Mouse (Mus musculus) embryonic facial prominence, embryonic 15.5 days (tissue): ENCODE measurements around the gene Arsb. TPM values are rescaled to one million over a fixed set of nuclear protein-coding genes. Genes with fewer than 3 reads are reported as not detected.
"Not testable (repeated sequence)": the region's sequence is repeated elsewhere in the genome, so short reads cannot be mapped to it uniquely, and the experiment has no call there.

Source experiments
- ATAC-seq: fragments of 200-750 bp; cut with Nextera tagmentation; 2 replicates; pipeline ENCODE4 v1.8.0; 2017; ENCODE audit warnings: low read depth, moderate TSS enrichment; ENCODE audit not compliant: insufficient number of reproducible peaks, low FRiP score, low TSS enrichment
- H3K27ac ChIP-seq: fragments of 300-500 bp; sonication (generic); replicated peaks from 2 replicates; pipeline ENCODE4 v1.5.1; 2015; ENCODE audit warnings: mild to moderate bottlenecking, inconsistent platforms
- H3K27me3 ChIP-seq: fragments of 300-500 bp; sonication (generic); 2 replicates; pipeline ENCODE4 v1.6.1; 2015; ENCODE audit warnings: inconsistent platforms
- H3K36me3 ChIP-seq: fragments of 300-500 bp; sonication (generic); 2 replicates; pipeline ENCODE4 v1.6.1; 2015; ENCODE audit warnings: mild to moderate bottlenecking, inconsistent platforms
- H3K4me1 ChIP-seq: fragments of 300-500 bp; sonication (generic); 2 replicates; pipeline ENCODE4 v1.6.1; 2015; ENCODE audit warnings: inconsistent platforms
- H3K4me2 ChIP-seq: fragments of 300-500 bp; sonication (generic); replicated peaks from 2 replicates; pipeline ENCODE4 v1.6.1; 2015; ENCODE audit warnings: mild to moderate bottlenecking, inconsistent platforms
- H3K4me3 ChIP-seq: fragments of 300-500 bp; sonication (generic); replicated peaks from 2 replicates; pipeline ENCODE4 v1.5.1; 2015; ENCODE audit warnings: mild to moderate bottlenecking, inconsistent platforms
- H3K9ac ChIP-seq: fragments of 300-500 bp; sonication (generic); 2 replicates; pipeline ENCODE4 v1.6.1; 2015; ENCODE audit warnings: inconsistent platforms
- H3K9me3 ChIP-seq: fragments of 300-500 bp; sonication (generic); replicated peaks from 2 replicates; pipeline ENCODE4 v1.6.1; 2016; ENCODE audit warnings: inconsistent platforms
- WGBS: fragments of 180-500 bp; shearing (Covaris S2); methylation state at CpG from one replicate; pipeline ENCODE4 v1.1.7; 2015; 5-methylcytosine and 5-hydroxymethylcytosine counted together
- polyA plus RNA-seq: library from polyadenylated mRNA; unstranded; fragments of >200 nt; fragmentation: Nextera tagmentation; extraction: Ambion mirVana; gene quantifications from 2 replicates; pipeline ENCODE4 v1.2.1, GENCODE M21; 2015

The Arsb gene
- polyA plus RNA-seq, 1 experiment from 2014 or later, result 21.5 TPM

GRCm38 (mm10) chr13:93792945-93793642 lies 21.7 kb downstream of the Arsb start:
- no peak for ATAC-seq
- no peaks in the 10 kb centered on the region for H3K36me3 ChIP-seq
- H3K27ac ChIP-seq, result no peak overlapping the region
- no peak overlapping the region for H3K4me2 ChIP-seq
- H3K27me3 ChIP-seq, result no peaks in the 10 kb centered on the region
- no peak overlapping the region for H3K9ac ChIP-seq
- H3K4me1 ChIP-seq, result peaks cover 3% of the 10 kb centered on the region; the same call in 1 of the 2 replicates
- no peak overlapping the region for H3K4me3 ChIP-seq
- H3K9me3 ChIP-seq, result 0 out of 2 replicates have a peak, but pooled peaks cover 2% of the 10 kb centered on the region
- 36% methylated on average over 11 of the region's 11 CpGs for WGBS

GRCm38 (mm10) chr13:93793643-93794182 lies 22.3 kb downstream of the Arsb start:
- Histone ChIP-seq H3K4me2 (no peak overlapping the region), H3K9ac (no peak overlapping the region), H3K36me3 (no peaks in the 10 kb centered on the region), H3K27me3 (no peaks in the 10 kb centered on the region), H3K4me1 (peaks cover 3% of the 10 kb centered on the region; the same call in 1 of the 2 replicates), H3K27ac (no peak overlapping the region), H3K4me3 (no peak overlapping the region), H3K9me3 (0 out of 2 replicates have a peak, but pooled peaks cover 2% of the 10 kb centered on the region)
- 75% methylated on average over 10 of the region's 10 CpGs for WGBS
- ATAC-seq, result no peak

- Histone ChIP-seq H3K36me3 (no peaks in the 10 kb centered on the region), H3K9me3 (0 out of 2 replicates have a peak, but pooled peaks cover 2% of the 10 kb centered on the region), H3K4me1 (peaks cover 3% of the 10 kb centered on the region; the same call in 1 of the 2 replicates), H3K4me3 (no peak overlapping the region), H3K4me2 (no peak overlapping the region), H3K9ac (no peak overlapping the region), H3K27me3 (no peaks in the 10 kb centered on the region), H3K27ac (no peak overlapping the region)
- 73% methylated on average over 5 of the region's 5 CpGs for WGBS
- ATAC-seq, result no peak
Measured at GRCm38 (mm10) chr13:93797011-93797600, 25.7 kb downstream of the Arsb start.

- WGBS, result 91% methylated on average over 2 of the region's 2 CpGs
- not testable (repeated sequence) for H3K27ac ChIP-seq, H3K9ac ChIP-seq, H3K4me2 ChIP-seq, H3K36me3 ChIP-seq, ATAC-seq, H3K9me3 ChIP-seq, H3K4me3 ChIP-seq, H3K27me3 ChIP-seq, H3K4me1 ChIP-seq
Measured at GRCm38 (mm10) chr13:93810311-93810710, 38.9 kb downstream of the Arsb start.

GRCm38 (mm10) chr13:93814081-93814480 lies 42.7 kb downstream of the Arsb start:
- no peaks in the 10 kb centered on the region for H3K9me3 ChIP-seq
- H3K27ac ChIP-seq, result no peak overlapping the region
- H3K4me1 ChIP-seq, result no peaks in the 10 kb centered on the region; the same call in 1 of the 2 replicates
- H3K36me3 ChIP-seq, result no peaks in the 10 kb centered on the region
- no peak overlapping the region for H3K4me2 ChIP-seq
- ATAC-seq, result no peak
- WGBS, result 95% methylated on average over 6 of the region's 6 CpGs
- H3K27me3 ChIP-seq, result no peaks in the 10 kb centered on the region
- no peak overlapping the region for H3K9ac ChIP-seq
- no peak overlapping the region for H3K4me3 ChIP-seq

GRCm38 (mm10) chr13:93814676-93815075 lies 43.2 kb downstream of the Arsb start:
- WGBS, result 90% methylated on average over 12 of the region's 12 CpGs
- no peak overlapping the region for H3K27ac ChIP-seq
- ATAC-seq, result no peak
- H3K36me3 ChIP-seq, result no peaks in the 10 kb centered on the region
- H3K9ac ChIP-seq, result no peak overlapping the region
- H3K27me3 ChIP-seq, result no peaks in the 10 kb centered on the region
- no peaks in the 10 kb centered on the region for H3K9me3 ChIP-seq
- H3K4me3 ChIP-seq, result no peak overlapping the region
- H3K4me1 ChIP-seq, result no peaks in the 10 kb centered on the region; the same call in 1 of the 2 replicates
- no peak overlapping the region for H3K4me2 ChIP-seq

GRCm38 (mm10) chr13:93815128-93815527 lies 43.7 kb downstream of the Arsb start:
- Histone ChIP-seq H3K9me3 (no peaks in the 10 kb centered on the region), H3K4me3 (no peak overlapping the region), H3K4me1 (no peaks in the 10 kb centered on the region; the same call in 1 of the 2 replicates), H3K9ac (no peak overlapping the region), H3K36me3 (no peaks in the 10 kb centered on the region), H3K27ac (no peak overlapping the region), H3K4me2 (no peak overlapping the region), H3K27me3 (no peaks in the 10 kb centered on the region)
- ATAC-seq, result no peak
- WGBS, result 88% methylated on average over 11 of the region's 11 CpGs

- H3K27me3 ChIP-seq, result no peaks in the 10 kb centered on the region
- H3K27ac ChIP-seq, result no peak overlapping the region
- no peak overlapping the region for H3K4me2 ChIP-seq
- H3K36me3 ChIP-seq, result no peaks in the 10 kb centered on the region
- no peak overlapping the region for H3K4me3 ChIP-seq
- ATAC-seq, result no peak
- 80% methylated on average over 2 of the region's 2 CpGs for WGBS
- no peak overlapping the region for H3K9ac ChIP-seq
- no peaks in the 10 kb centered on the region; the same call in 1 of the 2 replicates for H3K4me1 ChIP-seq
- H3K9me3 ChIP-seq, result no peaks in the 10 kb centered on the region
Measured at GRCm38 (mm10) chr13:93816127-93816526, 44.7 kb downstream of the Arsb start.

GRCm38 (mm10) chr13:93816688-93817331 lies 45.4 kb downstream of the Arsb start:
- ATAC-seq, result no peak
- WGBS, result 39% methylated on average over 9 of the region's 9 CpGs
- H3K4me3 ChIP-seq, result no peak overlapping the region
- H3K9ac ChIP-seq, result no peak overlapping the region
- H3K36me3 ChIP-seq, result no peaks in the 10 kb centered on the region
- no peaks in the 10 kb centered on the region for H3K9me3 ChIP-seq
- H3K4me2 ChIP-seq, result no peak overlapping the region
- H3K27ac ChIP-seq, result 0 out of 2 replicates have a peak overlapping the region, but pooled peaks have one; percentile 52
- no peaks in the 10 kb centered on the region for H3K27me3 ChIP-seq
- no peaks in the 10 kb centered on the region; the same call in 1 of the 2 replicates for H3K4me1 ChIP-seq

GRCm38 (mm10) chr13:93820173-93820572 lies 48.7 kb downstream of the Arsb start:
- Histone ChIP-seq H3K9me3 (no peaks in the 10 kb centered on the region), H3K4me1 (no peaks in the 10 kb centered on the region; the same call in 1 of the 2 replicates), H3K27me3 (no peaks in the 10 kb centered on the region), H3K9ac (no peak overlapping the region), H3K36me3 (no peaks in the 10 kb centered on the region), H3K4me2 (no peak overlapping the region), H3K4me3 (no peak overlapping the region), H3K27ac (no peak overlapping the region)
- no peak for ATAC-seq
- WGBS, result 88% methylated on average over 4 of the region's 4 CpGs

GRCm38 (mm10) chr13:93822001-93822400 lies 50.6 kb downstream of the Arsb start:
- WGBS, result 59% methylated on average over 6 of the region's 6 CpGs
- Histone ChIP-seq H3K36me3 (no peaks in the 10 kb centered on the region), H3K27me3 (no peaks in the 10 kb centered on the region), H3K27ac (no peak overlapping the region), H3K4me3 (no peak overlapping the region), H3K9ac (no peak overlapping the region), H3K4me1 (no peaks in the 10 kb centered on the region), H3K4me2 (no peak overlapping the region), H3K9me3 (no peaks in the 10 kb centered on the region)
- ATAC-seq, result no peak
